Mouse (Mus musculus) heart, adult 8-10 months (tissue): ENCODE measurements around the gene Cab39l. TPM values are rescaled to one million over a fixed set of nuclear protein-coding genes. Genes with fewer than 3 reads are reported as not detected.
"Not testable (repeated sequence)": the region's sequence is repeated elsewhere in the genome, so short reads cannot be mapped to it uniquely, and the experiment has no call there.

ENCODE experiments used
- DNase-seq: peaks from one replicate; pipeline ENCODE4 v3.0.0; 2022; ENCODE audit warnings: low spot score
- total RNA-seq, 4 experiments: library from RNA; stranded (reverse); gene quantifications; 2 replicates each; pipeline ENCODE4 v1.2.4; 2022

The Cab39l gene
- total RNA-seq = 10 to 100 TPM; 21.4 to 29.6 (median 24.4) TPM

DNA sequence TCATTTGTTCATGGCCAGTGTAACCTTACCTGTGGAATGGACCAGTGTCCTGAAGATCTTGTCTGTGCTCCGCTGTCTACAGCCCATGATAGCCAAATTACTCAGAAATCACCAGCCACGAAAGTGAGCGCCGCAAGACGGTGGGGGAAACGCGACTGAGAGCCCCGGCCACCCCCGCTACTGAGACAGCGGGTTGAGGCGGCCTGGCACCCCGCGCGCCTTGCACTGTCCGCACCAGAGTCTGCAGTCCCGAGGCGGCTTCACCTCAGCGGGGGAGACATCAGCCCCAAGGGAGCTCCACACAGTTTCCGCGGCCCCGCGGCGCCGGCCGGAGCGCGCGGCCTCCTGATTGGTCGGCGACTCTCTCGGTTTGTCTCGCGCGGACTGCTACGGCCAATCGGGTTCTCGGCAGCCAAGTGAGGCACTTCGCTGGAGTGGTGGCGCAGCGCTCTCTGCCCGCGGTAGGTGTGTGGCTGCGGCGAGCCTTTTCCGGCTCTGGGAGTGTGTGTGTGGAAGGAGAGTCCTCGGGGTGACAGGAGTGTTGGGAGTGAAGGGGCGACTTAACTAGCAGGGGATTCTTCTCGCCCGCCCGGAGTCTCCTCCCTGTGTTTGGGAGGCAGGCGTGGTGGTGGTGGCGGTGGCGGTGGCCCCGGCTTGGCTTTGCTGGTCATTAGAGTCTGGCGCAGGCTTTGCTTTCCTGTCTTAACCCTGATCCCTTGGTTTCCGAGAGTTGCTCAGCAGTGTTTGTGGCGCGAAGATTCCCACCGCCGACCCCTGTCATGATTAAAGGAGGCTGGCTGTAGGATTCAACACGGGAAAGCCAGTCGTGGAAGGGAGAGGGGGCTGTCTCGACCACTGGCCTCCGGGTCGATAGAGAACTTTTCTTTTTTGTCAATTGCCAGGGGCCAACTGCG lies at the start of gene Cab39l, which contains the start of gene Setdb2:
Gene Cab39l (plus strand): TSS at position 415 of the 914 bp plus-strand sequence.
Gene Setdb2 (minus strand): TSS at position 327 of the 914 bp plus-strand sequence.
- DNase-seq = peak; percentile 96

DNA sequence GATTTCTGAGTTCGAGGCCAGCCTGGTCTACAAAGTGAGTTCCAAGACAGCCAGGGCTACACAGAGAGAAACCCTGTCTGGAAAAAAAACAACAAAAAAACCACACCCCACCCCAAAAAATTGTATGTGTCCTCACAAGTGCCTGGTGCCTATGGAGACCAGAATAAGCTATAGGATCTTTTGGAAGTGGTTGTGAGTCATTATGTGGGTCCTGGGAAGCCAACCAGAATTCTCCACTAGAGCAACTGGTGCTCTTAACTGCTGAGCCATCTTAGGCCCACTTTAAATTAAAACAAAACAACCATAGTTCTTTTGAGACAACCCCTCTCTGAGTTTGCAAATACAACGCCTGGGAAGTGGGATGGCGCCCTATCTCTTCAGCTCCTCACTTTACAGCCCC lies 45.5 kb upstream of the Cab39l start, which contains the start of gene Phf11c:
Gene Phf11c (minus strand): TSS at position 101 of the 400 bp plus-strand sequence.
- DNase-seq = no peak

DNA sequence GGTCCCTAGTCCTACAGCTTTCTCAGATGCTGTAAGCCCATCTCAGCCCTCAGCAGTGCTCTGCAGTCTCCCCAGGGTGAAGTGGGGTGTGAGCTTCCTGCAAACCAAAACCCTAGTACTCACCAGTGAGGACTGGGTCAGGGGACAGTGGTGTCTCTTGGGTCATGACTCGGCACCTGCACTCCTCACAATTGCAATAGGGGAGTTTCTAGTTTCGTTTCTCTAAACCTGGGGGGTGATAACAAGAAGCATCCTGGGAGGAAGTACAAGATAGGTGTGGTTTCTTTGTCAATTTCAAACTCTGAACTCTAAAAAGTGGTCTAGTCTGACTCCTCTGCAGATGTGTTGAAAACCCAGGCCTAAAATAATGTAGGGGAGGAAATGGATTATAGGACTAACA lies 43.8 kb upstream of the Cab39l start:
- no peak for DNase-seq

DNA sequence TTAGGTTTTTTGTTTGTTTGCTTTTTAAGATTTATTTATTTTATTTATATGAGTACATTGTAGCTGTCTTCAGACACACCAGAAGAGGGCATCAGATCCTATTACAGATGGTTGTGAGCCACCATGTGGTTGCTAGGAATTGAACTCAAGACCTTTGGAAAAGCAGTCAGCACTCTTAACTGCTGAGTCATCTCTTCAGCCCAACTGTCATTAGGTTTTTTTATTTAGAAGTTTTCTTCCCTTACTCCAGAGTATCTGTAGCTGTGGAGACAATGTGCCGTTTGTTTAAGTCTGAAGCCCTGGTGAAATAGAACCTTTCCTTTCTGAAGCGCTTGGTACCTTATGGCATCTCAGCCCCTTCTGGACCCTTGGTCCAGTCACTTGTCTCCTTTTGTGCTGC lies 25.8 kb upstream of the Cab39l start:
- not testable (repeated sequence) for DNase-seq

DNA sequence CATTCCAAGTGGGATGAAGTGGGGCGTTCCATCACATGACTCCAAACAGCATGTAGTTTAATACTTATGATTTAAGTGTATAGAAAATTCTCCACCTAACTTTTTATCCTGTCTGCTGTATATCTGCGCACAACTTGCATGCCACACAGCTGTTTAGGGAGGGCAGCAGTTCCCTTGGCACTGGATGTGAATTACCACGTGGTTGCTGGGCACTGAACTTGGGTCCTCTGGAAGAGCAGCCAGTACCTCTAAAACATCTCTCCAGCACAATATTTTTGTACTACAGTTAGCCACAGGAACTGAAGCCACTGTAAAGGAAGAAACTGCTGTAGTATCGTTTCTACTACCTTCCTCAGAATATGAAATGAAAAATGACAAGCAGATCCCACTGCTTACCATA lies 22.6 kb upstream of the Cab39l start:
- DNase-seq = no peak

DNA sequence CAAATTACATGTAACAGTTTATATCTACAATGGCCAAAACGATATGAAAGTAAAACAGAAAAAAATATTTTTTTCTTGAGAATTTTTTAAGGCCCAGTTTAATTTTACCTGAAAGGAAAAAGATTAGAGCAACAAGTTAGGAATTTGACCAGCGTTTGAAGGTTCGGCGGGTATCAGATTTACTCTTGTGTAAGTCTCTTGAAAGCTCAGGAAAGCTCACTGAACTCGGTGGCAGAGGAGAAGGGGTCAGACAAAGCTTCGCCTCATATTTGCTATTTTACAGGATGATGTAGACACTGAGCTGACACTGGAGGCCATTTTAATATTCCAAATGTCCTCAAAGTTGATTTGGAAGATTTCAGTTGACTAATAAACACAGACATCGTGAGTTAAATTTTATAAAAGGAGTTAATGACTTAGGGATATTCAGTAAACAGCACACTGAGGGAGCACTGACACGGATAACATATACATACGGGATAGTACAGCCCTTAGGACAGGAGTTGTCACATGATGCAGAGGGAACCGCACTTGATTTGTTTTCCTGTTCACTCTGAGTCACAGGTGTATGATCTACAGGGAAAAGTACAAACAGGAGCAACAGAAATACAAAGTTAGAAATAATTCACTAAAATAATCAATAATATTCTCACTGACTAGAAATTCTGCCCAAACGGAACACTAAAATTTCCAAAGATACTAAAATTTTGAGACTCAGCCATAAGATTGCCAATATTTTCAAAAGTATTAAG lies 17.7 kb upstream of the Cab39l start:
- no peak for DNase-seq

DNA sequence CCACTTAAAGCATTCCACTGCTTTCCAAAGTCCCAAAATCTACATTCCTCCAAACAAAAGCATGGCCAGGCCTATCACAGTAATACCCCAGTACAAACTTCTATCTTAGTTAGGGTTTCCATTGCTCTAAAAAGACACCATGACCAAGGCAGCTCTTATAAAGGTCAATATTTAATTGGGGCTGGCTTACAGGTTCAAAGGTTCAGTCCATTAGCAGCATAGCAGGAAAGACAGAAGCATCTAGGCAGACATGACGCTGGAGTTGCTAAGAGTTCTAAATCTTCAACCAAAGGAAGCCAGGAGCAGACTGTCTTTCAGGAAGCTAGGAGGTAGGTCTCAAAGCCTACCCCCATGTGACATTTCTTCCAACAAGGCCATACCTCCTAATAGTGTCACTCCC lies 10.2 kb upstream of the Cab39l start:
- DNase-seq = no peak

DNA sequence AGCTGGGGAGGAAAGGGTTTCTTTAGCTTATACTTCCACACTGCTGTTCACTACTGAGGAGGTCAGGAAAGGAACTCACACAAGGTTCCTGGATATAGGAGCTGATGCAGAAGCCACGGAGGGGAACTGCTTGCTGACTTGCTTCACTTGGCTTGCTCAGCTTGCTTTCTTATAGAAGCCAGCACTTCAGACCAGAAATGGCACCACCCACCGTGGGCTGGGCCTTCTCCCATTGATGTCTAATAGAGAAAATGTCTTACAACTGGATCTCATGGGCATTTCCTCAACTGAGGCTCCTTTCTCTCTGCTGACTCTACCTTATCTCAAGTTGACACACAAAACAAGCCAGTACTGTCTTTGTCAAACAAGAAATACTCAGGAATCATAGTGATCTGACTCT lies 6.9 kb upstream of the Cab39l start:
- DNase-seq = no peak

DNA sequence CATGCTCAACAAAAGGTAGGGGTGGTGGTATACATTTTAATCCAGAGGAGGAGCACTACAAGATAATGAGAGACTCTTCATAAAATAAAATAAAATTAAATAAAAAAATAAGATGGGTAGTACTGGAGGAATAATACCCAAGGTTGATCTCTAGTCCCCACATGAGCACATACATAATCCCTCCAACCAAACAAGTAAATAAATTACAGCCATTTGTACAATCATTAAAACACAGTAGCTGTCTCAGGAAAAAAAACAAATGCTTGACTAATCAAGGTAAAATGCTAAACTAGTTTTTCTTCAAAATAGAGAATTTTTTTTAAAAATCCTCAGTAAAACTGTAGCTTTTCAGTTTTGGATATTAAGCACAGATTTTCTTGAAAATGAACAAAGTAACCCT lies 5.6 kb upstream of the Cab39l start:
- DNase-seq = no peak

DNA sequence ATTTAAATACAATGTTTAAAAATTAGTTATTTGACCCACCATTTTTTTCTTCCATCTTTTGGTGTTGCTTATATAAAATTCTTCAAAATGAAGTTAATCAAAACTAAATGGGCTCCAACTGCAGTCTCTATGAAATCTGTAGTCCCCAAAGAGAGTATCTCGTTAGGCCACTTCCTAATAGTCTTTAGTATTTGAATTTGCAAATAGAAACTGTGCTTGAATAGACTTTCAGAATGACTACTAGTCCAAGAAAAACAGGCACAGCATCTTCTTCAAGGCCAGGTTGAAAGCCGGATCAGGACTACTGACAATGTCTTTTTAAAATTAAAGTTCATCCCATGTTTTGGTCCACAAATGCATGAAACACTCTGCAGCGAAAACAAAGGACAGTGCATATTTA lies 3.4 kb upstream of the Cab39l start:
- DNase-seq = no peak

DNA sequence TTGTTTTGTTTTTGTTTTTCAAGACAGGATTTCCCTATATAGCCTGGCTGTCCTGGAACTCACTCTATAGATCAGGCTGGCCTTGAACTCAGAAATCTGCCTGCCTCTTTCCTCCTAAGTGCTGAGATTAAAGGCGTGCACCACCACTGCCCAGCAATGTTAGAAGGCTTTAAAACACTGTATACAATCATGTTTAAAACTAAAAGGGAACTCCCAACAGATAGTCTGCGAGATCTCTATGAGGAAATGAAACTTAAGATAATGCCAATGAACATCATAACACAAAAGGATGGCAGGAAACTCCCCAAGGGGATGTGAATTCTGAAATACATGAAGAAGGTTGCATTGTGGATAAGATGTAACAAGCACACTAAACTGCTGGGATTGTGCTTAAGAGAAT lies 2.3 kb upstream of the Cab39l start:
- DNase-seq = no peak

DNA sequence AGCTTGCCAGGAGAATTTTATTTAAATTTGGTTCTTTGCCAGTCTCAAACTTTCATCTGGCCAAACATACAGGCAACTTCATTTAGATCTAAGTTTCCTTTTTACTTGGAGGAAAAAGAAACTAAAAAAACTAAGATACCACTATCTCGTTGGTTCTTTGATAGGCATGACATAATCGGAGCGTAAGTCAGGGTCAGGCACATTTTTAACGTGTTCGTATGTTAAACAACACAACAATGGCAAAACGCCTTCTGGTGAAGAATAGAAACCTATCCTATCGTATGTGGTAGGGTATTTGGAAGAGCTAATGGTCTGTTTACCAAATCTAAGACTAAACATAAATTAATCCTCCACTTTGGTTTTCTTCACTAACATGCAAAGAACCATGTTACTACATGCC lies 733 bp upstream of the Cab39l start:
- DNase-seq = no peak

DNA sequence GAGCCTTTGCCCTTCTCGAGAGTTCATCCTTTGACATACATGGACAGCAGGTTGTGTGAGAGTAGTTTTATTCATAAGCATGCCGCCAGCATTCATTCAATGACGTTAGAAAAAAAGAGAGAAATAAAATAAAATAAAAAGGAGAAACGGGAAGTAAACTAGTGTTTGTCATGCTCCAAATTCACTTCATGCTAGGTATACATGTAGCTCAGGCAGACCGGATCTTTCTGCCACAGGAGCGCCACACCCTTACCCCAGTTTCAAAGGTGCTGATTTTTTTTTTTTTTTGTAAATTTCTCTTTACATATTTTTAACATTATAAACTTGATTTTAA lies 667 bp downstream of the Cab39l start:
- DNase-seq = no peak

DNA sequence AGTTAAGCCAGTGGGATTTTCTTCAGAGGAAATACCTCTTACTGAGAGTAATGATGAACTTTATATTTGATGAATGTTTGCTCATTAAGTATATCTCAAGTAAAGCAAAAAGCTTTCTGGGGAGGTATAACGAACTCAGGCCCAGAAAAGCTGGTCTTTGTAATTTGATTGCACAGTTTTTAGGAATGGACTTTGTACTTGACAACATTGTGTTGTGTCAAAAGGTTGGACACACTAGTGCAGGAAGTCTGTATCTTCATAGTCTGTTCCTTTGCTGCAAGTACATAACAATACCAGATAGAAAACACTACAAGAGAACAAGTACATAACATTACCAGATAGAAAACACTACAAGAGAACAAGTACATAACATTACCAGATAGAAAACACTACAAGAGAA lies 4.6 kb downstream of the Cab39l start:
- DNase-seq = no peak

DNA sequence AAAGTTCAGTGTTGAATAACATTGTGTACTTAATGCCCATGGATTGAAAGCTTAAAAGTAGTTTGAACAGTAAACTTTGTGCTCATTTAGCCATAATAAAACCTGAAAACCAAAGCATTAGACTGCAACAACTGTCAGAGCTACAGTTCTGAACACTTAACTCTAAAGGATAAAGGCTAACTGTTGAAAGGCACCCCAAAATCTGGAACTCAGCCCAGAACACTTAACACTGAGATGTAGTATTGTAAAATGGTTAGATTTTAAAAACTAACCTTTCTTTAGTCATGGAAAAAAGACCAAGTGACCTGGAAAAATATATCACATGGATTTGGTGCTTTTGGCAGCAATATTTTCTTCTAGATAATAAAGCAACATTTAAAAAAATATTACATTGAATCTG lies 7.2 kb downstream of the Cab39l start:
- no peak for DNase-seq

DNA sequence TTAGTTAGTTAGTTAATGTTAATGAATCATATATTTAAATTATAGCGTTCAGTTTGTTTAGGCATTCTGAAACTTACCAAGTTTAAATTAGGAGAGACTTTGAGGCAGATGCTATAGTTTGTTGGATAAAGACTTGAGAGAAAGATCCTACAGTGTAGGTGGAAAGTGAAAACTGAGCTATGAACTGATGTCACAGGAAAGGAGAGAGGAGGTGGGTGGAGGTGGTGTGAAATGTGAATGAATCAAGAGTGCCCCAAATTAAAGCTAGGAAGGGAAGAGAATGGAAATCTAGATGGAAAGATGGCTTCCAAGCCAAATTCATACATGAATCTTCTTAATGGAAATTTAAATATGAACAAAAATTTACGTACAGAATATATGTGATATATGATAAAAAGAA lies 25.7 kb downstream of the Cab39l start:
- DNase-seq = no peak

DNA sequence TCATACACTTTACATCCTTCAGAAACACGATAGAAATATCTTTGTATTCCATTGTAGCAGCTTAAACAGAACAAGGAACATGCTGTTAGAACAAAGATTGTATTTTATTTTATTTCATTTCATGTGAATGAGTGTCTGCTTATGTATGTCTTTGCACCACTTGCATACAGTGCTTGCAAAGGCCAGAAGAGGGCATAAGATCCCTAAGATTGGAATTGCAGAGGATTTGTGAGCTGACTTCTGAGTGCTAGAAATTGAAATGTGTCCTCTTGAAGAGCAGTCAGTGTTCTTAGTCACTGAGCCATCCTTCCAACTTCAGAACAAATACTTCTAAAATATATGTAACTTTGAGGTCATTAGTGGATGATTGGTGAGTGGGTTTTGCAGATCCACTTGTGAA lies 27.0 kb downstream of the Cab39l start:
- DNase-seq = no peak

DNA sequence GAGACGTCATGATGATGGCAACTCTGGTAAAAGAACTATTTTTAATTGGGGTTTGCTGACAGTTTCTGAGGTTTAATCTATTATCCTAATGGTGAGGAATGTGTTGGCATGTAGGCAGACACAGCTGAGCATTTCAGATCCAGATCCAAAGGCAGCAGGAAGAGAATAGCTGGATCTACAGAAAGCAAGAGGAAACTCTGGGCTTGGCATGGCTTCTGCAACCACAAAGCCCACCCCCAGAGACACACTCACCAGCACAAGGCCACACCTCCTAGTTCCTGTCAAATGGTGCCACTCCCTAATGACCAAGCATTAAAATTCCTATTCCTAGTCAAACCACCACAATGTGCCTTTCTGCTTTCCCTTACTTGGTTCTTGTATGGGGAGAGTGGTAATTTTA lies 30.0 kb downstream of the Cab39l start:
- peak; percentile 21 for DNase-seq

DNA sequence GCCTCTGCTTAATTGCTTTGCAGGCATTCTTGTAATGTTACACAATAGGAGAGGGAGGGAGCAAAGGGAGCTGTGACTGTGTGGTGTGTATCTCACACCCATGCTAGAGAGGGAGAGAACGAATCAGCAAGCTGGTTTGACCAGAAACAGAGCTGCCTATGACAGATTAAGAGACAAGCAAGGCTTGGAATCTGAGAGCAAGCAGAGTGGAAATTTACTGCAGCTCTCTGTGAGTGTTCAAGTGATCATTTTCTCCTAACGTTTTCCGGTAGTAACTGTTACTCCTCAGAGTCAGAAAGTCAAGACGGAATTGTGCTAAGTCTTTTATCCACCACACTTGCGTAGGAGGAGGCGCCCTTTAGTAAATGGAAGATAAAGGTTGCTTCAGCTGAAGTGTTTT lies 37.9 kb downstream of the Cab39l start:
- peak; percentile 47 for DNase-seq

DNA sequence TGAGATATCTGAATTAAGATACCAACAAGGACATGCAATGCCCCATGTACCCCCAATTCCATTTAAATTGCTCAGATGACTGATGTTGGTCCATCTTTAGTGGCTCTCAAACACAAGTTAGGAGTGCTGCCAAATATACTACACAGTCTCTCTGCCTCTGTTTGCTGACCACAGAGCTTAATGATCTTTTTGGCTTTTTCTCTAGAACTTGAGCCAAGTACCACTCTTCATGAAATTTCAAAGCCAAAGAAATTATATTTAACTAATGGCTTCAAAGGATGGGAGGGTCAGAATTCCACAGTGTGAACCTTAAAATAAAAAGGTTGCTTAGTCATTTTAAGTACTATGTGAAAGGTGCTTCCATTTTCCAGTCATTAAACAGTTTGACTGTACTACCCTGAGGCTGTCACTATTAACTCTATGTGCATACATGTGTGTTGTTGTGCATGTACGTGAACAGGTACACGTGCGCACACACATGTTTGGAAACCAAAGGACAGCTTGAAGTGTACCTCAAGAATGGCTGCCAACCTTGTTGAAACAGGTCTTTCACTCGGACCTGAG lies 44.6 kb downstream of the Cab39l start:
- DNase-seq = no peak

DNA sequence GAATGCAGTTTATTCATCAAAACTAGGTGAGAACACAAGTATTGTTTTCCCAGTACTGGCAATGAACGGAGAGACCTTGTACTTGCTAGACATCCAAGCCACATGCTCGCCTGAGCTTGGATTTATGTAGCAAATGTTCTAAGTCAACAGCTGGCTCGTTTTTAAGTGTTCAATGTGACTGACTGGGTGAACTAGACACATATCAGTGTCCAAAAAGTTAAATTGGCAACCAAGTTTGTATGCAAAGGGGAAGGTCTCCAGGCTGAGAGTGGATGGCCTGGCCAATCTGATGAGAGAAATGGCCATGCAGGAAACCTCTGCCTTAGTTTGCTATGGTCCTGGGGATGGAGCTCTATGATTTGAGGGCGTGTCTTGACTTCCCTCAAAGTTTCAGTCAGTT lies 51.6 kb downstream of the Cab39l start:
- peak; percentile 18 for DNase-seq

DNA sequence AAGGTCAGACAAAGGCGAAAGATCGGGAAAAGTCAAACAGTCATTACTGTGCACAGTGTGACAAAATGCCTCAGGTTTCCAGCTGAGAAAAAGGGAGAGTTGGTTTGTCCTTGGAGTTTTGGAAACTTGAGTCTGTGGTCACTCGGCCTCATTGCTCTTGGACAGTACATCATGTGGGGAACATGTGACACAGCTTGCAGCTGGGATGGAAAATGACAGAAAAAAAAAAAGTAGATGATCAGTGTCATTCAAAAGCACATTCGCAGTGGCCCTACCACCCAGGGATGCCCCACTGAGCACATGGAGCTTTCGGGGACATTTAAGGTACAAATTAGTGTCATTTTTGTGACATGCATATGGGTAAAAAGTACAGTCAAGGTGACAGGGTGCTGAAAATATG lies 57.2 kb downstream of the Cab39l start:
- DNase-seq = no peak

DNA sequence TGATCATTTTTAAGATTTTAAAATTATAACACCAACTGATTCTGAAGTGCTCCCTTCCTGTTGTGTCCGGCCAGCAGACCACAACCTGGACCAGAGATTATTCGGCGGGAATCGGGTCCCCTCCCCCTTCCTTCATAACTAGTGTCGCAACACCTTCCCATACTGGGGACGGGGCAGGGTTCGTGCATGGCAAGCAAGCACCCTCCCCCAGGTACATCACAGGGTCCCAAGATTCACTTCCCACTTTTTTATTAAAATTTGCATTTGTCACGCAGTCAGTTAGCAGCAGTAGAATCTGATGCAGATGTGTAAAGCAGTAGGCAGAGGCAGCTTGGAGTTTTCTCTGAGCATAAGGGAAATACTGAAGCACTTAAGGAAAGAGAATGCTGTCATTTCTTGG lies 64.1 kb downstream of the Cab39l start:
- no peak for DNase-seq
